Mouse (Mus musculus): ENCODE data around the gene Ankrd55.

GRCm38 (mm10) chr13:112239239-112239638 lies 49.0 kb upstream of the Ankrd55 start:
- TF ChIP-seq POLR2A (IDR thresholded peaks at IDR 0.05; ENCODE audit: borderline replicate concordance, low read depth, low read length) (no peak), CTCF (IDR thresholded peaks at IDR 0.05; ENCODE audit: low read depth, low read length) (no peak)

Measured in bone marrow macrophage, adult 2 months (primary cell).